Mouse (Mus musculus) cerebellum, postnatal 10 days (tissue): ENCODE data around the gene Ifitm6.
"Not testable (repeated sequence)": the region's sequence is repeated elsewhere in the genome, so short reads cannot be mapped to it uniquely, and the experiment has no call there.

ENCODE experiments used
- DNase-seq, 2 experiments: peaks; one replicate each; pipeline ENCODE4 v3.0.0; 2021; ENCODE audit warnings: mixed read lengths in 2 of 2

Ifitm6 gene

GRCm38 (mm10) chr7:141008312-141008761, 9.4 kb downstream of the Ifitm6 start:
- DNase-seq = peak; percentile 13 to 28

- DNase-seq = peak; percentile 12 to 26
These were observed 10.8 kb downstream of the Ifitm6 start for GRCm38 (mm10) chr7:141006914-141007313.

GRCm38 (mm10) chr7:141006446-141006845, 11.3 kb downstream of the Ifitm6 start:
- DNase-seq = no peak

- no peak for DNase-seq
These were observed 14.3 kb downstream of the Ifitm6 start for GRCm38 (mm10) chr7:141003248-141004010.

GRCm38 (mm10) chr7:141000881-141001708, 16.6 kb downstream of the Ifitm6 start:
- no peak for DNase-seq

GRCm38 (mm10) chr7:140998853-140999700, 18.6 kb downstream of the Ifitm6 start:
- no peak for DNase-seq

- DNase-seq = no peak
These were observed 19.9 kb downstream of the Ifitm6 start for GRCm38 (mm10) chr7:140997817-140998216.

GRCm38 (mm10) chr7:140991117-140991689, 26.5 kb downstream of the Ifitm6 start:
- no peak for DNase-seq

GRCm38 (mm10) chr7:140990622-140991021, 27.1 kb downstream of the Ifitm6 start:
- DNase-seq = peak in 1 of 2 experiments; percentile 18

GRCm38 (mm10) chr7:140990185-140990584, 27.5 kb downstream of the Ifitm6 start:
- no peak for DNase-seq

GRCm38 (mm10) chr7:140989022-140989421, 28.7 kb downstream of the Ifitm6 start:
- DNase-seq = no peak

GRCm38 (mm10) chr7:140987182-140988138, 30.3 kb downstream of the Ifitm6 start:
- DNase-seq = no peak

GRCm38 (mm10) chr7:140982971-140983370, 34.8 kb downstream of the Ifitm6 start:
- no peak for DNase-seq

- DNase-seq = no peak
These were observed 36.0 kb downstream of the Ifitm6 start for GRCm38 (mm10) chr7:140981704-140982103.

- not testable (repeated sequence) for DNase-seq
These were observed 41.0 kb downstream of the Ifitm6 start for GRCm38 (mm10) chr7:140976720-140977119.

GRCm38 (mm10) chr7:140975465-140975864, 42.3 kb downstream of the Ifitm6 start:
- no peak for DNase-seq

GRCm38 (mm10) chr7:140974940-140975339, 42.8 kb downstream of the Ifitm6 start:
- no peak for DNase-seq

GRCm38 (mm10) chr7:140973396-140974165, 44.1 kb downstream of the Ifitm6 start:
- DNase-seq = no peak

- DNase-seq = no peak
These were observed 46.1 kb downstream of the Ifitm6 start for GRCm38 (mm10) chr7:140971479-140972171.

- DNase-seq = no peak
These were observed 46.8 kb downstream of the Ifitm6 start for GRCm38 (mm10) chr7:140970931-140971330.
